Mouse (Mus musculus): ENCODE data around the gene Uaca.

The Uaca gene

DNA sequence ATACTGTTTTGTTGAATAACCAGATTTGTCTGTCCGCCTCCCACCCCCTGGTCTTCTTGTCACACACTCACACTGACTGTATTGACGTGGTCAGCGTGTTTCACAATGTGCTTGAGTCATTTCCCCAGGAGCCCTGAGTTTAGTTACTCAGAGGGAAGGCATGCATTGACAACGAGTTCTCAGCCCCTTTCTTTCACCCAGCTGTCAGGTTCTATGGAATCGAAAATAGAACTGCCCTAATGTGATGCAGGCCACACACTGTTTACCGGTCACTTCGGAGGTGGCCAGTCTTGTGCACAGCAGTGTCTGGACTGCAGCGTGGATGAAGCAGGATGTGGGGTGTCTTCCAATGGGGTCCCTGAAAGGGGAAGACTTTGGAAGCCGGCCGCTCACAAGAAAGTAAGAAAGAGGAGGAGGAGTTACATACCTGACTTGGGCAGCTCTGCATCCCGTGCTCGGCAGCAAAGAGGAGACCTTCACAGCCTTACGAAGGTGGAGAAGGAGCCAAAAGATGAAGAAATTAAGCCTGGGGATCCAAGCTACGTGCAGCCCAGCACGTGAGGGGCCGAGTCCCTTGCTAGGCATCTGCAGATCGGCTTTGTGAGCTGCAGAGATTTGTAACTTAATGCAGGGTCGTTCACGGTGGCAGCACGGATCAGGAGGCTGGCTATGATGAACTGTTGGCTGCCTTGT, 43.3 kb downstream of the Uaca start:
- WGBS = 27% methylated on average over 20 of the region's 20 CpGs

DNA sequence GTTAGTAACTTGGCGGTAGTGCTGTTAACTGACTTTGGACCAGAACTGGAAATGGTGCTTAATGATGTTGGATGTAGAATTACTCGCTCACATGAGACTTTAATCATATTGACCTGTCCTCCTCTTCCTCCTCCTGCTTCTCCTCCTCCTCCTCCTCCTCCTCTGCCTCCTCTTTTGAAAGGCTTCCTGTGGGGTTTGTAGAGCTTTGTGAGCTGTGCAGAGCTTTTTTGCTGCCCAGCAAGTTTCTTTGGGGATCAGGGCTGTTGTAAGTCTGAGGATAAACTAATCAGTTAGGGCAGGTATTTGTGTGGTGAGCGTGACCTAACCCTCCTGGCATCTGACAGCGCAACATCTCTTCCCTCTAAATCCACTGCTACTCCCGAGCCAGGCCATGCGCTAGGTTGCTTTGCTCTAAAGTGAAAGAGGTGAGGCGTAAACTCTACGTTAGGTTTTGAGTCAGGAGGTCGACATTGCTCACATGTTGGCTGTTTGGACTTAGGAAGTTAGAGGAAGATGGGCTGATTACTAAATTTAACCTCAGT, 44.1 kb downstream of the Uaca start:
- WGBS = 69% methylated on average over 9 of the region's 9 CpGs

- 49% methylated on average over 5 of the region's 5 CpGs for WGBS
Observed at GRCm38 (mm10) chr9:60841393-60841792, 47.1 kb downstream of the Uaca start.

GRCm38 (mm10) chr9:60843415-60844076, 49.2 kb downstream of the Uaca start:
- 80% methylated on average over 6 of the region's 6 CpGs for WGBS

- 60% methylated on average over 9 of the region's 9 CpGs for WGBS
Observed at GRCm38 (mm10) chr9:60848730-60849129, 54.4 kb downstream of the Uaca start.

- WGBS = 88% methylated on average over 12 of the region's 12 CpGs
Observed at GRCm38 (mm10) chr9:60849986-60850385, 55.6 kb downstream of the Uaca start.

DNA sequence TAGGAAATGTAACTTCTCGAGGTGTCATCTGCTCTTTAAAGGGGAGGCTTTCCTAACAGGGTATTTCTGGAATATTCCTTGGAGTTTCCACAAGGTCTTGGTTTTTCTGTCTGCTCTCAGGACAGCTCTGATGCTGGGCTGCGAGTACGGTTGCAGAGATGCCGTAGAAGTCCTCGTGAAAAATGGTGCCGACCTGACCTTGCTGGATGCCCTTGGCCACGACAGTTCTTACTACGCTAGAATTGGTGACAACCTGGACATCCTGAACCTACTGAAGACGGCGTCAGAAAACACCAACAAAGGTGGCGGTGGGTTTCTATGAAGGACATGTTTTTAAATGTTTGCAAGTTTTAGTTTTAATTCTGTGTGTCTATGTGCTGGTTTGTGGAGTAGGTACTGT, 59.9 kb downstream of the Uaca start:
- whole genome bisulfite sequencing = 94% methylated on average over 11 of the region's 11 CpGs

- WGBS = 18% methylated on average over 5 of the region's 5 CpGs
Observed at GRCm38 (mm10) chr9:60857833-60858232, 63.5 kb downstream of the Uaca start.

- WGBS = 21% methylated on average over 11 of the region's 11 CpGs
Observed at GRCm38 (mm10) chr9:60858306-60858960, 64.1 kb downstream of the Uaca start.

- 73% methylated on average over 9 of the region's 9 CpGs for WGBS
Observed at GRCm38 (mm10) chr9:60859031-60859430, 64.7 kb downstream of the Uaca start.

GRCm38 (mm10) chr9:60861030-60861429, 66.7 kb downstream of the Uaca start:
- 71% methylated on average over 5 of the region's 5 CpGs for WGBS

- WGBS = 84% methylated on average over 9 of the region's 9 CpGs
Observed at GRCm38 (mm10) chr9:60864664-60865063, 70.3 kb downstream of the Uaca start.

DNA sequence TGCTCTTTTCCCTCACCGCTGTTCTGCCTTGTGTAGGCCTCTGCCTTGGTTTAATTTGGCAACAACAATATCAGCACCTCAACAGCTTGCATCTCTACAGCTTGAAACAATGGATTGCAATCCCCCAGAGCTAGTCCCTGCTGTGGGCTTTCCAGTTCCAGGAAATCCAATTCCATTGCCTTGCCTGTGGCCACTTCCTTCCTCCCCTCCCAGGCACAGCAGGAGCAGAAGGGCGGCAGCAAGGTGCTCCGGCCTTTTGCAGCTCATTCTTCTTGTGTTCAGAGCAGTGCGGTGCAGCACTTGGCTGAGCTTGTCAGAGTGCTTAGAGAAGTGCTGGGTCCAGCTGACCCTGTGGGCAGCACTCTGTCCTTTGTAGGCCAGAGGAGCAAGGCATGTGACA, 71.5 kb downstream of the Uaca start:
- WGBS = 59% methylated on average over 4 of the region's 4 CpGs

GRCm38 (mm10) chr9:60870451-60870850, 76.1 kb downstream of the Uaca start:
- WGBS = 80% methylated on average over 18 of the region's 18 CpGs

DNA sequence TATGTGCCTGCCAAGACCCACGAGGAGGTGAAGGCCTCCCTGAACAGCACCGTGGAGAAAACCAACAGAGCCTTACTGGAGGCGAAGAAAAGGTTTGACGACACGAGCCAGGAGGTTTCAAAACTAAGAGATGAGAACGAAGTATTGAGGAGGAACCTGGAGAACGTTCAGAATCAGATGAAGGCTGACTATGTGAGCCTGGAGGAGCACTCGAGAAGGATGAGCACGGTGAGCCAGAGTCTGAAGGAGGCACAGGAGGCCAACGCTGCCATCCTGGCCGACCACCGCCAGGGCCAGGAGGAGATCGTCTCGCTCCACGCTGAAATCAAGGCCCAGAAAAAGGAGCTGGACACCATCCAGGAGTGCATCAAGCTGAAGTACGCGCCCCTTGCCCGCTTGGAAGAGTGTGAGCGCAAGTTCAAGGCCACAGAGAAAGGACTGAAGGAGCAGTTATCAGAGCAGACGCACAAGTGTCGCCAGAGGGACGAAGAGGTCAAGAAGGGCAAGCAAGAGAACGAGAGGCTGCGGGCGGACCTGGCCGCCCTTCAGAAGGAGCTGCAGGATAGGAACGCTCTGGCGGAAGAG, 76.7 kb downstream of the Uaca start:
- 87% methylated on average over 28 of the region's 28 CpGs for WGBS

DNA sequence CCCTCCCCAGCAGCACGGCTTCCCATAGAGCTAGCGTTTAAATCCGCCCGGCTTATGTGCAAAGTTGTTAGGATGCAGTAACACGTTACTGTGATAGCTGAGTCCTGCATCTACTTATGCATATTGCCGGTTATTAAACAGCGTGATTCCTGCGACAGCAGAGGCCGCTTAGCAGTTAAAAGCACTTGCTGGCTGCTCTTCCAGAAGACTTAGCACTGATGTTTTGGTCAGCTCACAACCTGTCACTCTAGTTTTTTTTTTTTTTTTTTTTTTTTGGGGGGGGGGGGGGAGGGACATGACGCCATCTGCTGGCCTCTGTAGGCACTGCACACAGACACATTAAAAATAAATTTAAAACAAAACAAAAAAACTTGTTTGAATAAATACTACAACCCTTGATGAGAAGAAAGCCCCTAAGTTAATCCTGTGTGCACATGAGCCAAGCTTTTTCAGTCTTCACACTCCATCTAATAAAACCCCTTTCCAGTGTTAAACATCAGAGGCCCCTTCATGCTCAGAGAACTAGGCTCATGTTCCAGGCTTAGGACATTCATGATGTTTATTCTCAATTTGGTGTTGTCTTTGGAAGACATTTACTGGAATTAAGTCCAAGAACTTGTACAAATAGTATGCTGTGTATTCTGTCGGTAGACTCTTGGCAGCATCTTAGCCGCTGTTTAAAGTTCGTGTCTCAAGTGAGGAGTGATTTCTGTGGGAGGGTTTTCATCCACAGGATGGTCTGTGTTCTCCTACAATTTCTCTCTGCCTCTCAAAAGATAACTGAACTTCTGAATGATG, 79.1 kb downstream of the Uaca start:
- 29% methylated on average over 13 of the region's 13 CpGs for WGBS

DNA sequence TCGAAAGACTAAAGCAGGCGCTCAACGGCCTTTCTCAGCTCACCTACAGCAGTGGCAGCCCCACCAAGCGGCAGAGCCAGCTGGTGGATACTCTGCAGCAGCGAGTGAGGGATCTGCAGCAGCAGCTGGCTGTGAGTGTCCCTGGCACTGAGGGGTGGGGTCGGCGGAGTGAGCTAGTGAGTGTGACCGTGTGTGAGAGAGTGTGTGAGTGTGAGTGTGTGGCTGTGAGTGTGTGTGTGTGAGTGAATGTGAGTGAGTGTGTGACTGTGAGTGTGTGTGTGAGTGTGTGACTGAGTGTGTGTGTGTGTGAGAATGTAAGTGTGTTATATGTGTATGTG, 79.7 kb downstream of the Uaca start:
- 57% methylated on average over 8 of the region's 8 CpGs for WGBS

GRCm38 (mm10) chr9:60876085-60876484, 81.7 kb downstream of the Uaca start:
- WGBS = 59% methylated on average over 9 of the region's 9 CpGs

GRCm38 (mm10) chr9:60876531-60876930, 82.2 kb downstream of the Uaca start:
- WGBS = 35% methylated on average over 8 of the region's 8 CpGs

DNA sequence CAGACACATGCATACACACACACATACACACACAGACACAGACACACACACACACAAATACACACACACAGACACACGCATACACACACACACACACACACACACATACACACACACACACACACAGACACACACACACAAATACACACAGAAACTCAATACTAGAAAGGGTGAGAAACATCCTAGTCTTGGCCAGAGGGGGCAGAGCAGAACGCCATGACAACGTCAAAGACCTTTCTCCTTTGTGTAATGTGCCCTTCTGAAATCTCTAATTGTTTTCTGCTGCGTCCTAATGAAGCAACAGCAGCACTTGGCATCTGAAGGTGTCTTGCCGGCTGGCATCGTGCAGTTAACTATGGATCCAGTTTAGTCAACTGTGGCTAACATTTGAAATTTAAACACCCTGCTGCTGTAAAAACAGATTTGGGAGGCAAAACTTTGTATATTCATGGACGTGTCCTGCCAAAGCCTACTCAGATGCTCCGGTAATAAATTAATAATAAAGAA, 83.8 kb downstream of the Uaca start:
- WGBS = 53% methylated on average over 8 of the region's 8 CpGs

- WGBS = 82% methylated on average over 3 of the region's 3 CpGs
Observed at GRCm38 (mm10) chr9:60878630-60879029, 84.3 kb downstream of the Uaca start.
